Mouse (Mus musculus): Measurements from ENCODE around the gene Gm7694.

- TF ChIP-seq GATA1 (IDR thresholded peaks at IDR 0.05; ENCODE audit: borderline replicate concordance, low read length) = no peak
- TF ChIP-seq CTCF (IDR thresholded peaks at IDR 0.05; ENCODE audit: low read depth, low read length) = no peak
- TF ChIP-seq TAL1 (conservative IDR thresholded peaks at IDR 0.05; ENCODE audit: low read depth, low read length) = no peak
- TF ChIP-seq GATA2 (IDR thresholded peaks at IDR 0.05; ENCODE audit: borderline replicate concordance, low read depth, low read length) = no peak
Observed at GRCm38 (mm10) chr1:170254893-170255559, 51.1 kb downstream of the Gm7694 start.

Measured in G1E (cell line).